Mouse (Mus musculus): ENCODE measurements around the gene Slc26a6. TPM values are rescaled to one million over a fixed set of nuclear protein-coding genes. Genes with fewer than 3 reads are reported as not detected.

Gene Slc26a6
- total RNA-seq (2021), result 8.4 and 13.3 TPM in 2 replicates
- long read RNA-seq, experiment 1, result 0 reads
- long read RNA-seq, experiment 2, partial matches to known transcripts, result 1 of 1 reads
- long read RNA-seq, experiment 2, other reads (novel, unspliced or antisense), result 0 of 1 reads

DNA sequence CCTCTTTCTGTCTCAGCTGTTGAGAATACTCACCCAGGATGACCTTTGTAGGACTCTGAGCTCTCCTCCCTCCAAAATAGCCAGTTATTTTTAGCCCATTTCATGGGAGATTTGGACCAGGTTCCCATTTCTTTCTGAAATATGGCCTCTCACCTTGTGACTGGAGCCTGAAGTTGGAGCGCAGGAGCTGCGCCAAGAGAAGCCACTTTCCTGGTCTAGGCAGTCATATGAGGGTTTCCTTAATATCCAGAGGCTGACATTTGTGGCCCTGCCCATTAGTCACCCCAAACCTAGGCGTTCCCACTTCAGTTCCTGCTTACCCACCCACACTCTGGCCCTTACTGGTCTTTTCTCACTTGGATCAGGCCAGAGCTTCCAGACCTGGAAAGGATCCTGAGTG is at the start of gene Slc26a6:
Gene Slc26a6 (plus strand): TSS at position 308 of the 400 bp plus-strand sequence.
- DNase-seq, result no peak

GRCm38 (mm10) chr9:108805768-108806167 is 47.3 kb upstream of the Slc26a6 start:
- no peak for DNase-seq

DNA sequence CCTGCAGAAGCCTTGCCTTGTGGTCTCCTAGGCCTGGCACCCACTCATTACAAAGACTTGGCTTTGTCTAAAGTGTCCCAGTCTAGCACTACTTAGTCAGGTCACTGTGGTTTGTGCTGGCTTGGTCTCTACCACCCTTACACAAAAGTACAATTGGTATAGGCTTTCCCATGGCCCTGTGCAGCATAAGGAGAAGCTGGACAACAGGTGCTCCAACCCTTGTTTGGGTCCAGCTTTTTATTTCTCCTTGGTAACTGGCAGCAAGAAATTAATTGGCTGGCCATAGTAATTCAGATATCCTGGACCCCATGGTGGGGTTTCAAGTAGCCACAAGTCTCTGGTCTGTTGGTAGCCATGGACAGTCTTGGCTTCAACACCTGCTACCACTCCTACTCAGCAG is 46.7 kb upstream of the Slc26a6 start:
- no peak for DNase-seq

DNA sequence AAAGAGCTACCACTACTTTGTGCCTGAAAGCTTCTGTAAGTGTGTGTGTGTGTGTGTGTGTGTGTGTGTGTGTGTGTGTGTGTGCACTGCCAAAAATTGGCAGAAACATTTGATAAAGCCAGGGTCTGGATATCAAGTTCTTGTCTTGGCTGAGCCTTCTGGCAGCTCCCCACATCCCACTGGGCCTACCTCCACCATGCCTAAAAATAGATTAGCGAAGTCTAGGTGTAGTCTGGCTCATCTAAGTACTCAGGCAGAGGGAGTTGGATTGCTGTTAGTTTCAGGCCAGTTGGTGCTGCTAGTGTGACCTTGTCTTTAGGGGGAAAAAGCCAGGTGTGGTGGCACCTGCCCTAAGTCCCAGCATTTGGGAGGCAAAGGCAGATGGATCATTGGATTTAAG is 46.3 kb upstream of the Slc26a6 start:
- no peak for DNase-seq

DNA sequence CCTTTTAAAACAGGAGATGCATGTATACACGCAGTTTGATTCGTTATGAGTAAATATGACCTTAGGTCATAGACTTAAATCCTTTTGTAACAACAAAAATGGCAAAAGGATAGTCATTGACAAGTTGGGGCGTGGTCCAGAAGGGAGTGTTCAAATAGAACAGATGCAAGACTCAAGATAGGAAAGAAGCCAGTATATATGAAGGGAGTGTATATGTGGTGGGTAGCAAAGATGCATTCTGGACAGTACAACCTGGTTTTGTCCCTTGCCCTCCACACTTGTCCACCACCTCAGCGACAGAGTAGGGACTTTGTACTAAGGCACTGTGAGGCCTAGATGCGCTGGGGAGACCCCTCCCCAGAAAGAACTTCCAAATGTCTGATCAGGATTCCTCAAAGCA is 45.4 kb upstream of the Slc26a6 start:
- DNase-seq, result no peak

DNA sequence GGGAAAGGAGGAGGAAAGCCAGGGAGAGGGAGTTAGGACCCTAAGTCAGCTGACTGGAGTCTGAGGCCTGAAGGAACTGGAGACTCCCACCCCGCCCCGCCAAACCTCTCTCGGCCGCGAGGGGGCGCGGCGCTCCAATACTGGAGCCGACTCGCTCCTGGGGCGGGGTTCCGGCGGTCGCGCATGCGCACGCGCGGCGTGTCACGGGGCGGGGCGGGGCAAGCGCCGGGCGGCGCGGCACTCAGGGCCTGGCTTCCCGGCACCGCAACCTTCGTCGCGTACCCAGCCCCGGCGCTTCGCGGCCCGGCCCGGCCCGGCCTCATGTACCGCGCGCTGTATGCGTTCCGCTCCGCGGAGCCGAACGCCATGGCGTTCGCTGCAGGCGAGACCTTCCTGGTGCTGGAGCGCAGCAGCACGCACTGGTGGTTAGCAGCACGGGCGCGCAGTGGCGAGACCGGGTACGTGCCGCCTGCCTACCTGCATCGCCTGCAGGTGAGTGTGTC is 44.9 kb upstream of the Slc26a6 start, which contains the start of gene Nckipsd:
Gene Nckipsd (plus strand): TSS at position 206 of the 503 bp plus-strand sequence.
- peak; percentile 98 for DNase-seq

DNA sequence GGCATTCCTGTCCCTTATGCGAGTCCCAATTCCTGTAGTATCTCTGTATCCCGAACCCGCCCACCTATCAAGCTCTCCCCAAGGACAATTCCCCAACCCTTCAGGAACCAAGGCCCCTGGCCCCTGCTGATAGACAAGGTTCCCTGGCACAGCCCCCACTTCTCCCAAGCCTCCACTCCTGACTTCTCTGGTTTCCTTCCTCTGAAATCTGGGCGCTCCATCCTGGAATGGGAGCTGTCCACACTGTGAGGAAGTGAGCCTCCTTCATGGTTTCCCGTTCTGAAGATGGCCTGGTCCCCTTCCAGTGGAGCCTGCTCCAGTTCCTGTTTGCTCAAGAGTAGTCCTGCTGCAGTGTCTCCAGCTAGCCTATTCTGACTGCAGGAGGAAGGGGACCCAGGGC is 43.9 kb upstream of the Slc26a6 start:
- peak; percentile 39 for DNase-seq

DNA sequence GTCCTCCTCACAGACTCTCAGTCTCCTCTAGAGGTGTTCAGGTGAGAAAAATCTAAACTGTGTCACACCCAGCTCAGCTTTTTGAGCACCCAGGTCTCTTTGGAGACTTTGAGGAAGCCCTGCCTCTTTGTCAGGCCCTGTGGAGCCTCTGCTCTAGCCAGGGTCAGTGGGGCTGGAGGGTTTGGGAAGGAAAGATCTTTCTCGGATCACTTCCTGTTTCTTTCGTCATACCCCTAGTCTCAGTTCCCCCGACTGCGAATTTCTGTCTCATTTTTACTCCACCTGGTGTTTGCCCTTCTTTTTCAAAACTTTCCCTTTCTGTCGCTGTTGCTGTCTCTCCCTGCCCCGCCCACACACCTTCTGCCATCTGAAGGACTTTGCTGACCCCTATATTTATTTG is 43.4 kb upstream of the Slc26a6 start:
- DNase-seq, result no peak

DNA sequence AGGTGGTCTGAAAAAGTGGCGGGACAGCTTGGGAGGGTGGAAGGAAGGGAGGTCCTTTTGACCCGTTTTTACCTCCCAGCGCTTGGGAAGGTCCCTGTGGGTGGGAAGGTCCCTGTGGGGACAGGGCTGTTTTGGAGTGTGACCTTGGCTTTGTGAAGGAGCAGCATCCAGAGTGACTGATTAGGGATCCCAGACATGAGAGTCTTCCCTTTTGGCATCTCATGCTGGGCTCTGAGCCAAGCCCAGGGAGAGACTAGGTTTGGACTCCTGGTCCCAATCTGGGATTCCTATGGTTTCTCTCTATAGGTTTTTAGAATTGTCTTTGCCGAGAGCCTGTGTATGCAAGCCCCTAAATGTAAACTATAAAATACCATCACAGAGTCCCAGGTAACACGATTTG is 42.6 kb upstream of the Slc26a6 start:
- no peak for DNase-seq

DNA sequence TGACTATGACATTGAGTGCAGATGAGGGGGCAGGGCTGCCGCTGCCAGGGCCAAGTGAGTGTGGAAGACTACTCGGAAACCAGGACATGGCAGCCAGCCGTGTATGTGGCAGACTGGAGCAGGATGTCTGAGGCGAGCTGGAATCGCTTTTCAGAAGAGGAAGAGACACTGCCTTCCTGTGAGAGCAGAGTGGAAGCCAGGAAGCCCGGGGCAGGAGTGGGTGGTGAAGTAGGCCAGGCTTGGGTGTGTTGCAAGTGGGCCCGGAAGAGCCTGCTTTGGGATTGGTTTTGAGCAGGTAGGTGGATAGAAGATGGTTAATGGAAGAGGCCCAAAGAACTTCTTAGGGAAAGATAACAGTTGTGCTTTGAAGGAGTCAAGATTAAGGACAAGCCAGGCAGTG is 37.5 kb upstream of the Slc26a6 start:
- no peak for DNase-seq

DNA sequence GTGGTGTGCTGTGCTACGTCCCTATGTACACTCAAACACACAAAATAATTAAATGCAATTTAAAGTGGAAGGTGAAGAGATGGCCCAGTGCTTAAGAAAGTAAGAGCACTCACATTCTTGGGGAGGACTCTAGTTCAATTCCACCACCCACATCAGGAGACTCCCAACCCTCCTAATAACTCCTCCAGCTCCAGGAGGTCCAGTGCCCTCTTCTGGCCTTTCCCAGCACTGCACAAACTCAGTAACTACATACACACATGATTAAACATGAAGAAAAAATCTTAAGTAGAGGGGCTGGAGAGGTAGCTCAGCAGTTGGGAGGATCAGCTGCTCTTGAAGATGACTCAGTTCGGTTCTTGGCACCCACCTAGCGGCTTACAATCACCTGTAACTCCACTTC is 33.6 kb upstream of the Slc26a6 start:
- peak; percentile 76 for DNase-seq

DNA sequence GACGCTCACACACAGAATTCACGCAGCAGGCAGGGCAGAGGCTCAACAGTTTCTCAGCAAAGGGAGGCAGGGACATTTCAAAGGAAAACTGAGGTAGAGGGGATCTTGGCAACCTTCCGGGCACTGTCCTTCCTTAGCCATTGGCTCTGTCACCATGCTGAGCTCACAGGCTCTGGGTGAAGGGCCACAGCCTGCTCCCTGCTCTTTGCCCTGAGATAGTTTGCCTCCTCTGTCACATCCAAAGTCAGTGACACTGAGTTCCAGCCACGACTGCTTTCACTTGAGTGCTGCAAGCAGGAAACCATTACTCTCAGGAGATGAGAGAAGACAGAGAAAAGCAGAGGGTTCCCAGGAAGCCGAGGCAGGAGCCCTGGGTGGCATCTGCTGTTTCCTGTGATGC is 33.0 kb upstream of the Slc26a6 start:
- DNase-seq, result no peak

GRCm38 (mm10) chr9:108824144-108824685 is 28.9 kb upstream of the Slc26a6 start:
- no peak for DNase-seq

- peak; percentile 62 for DNase-seq
Measured at GRCm38 (mm10) chr9:108824755-108825413, 28.2 kb upstream of the Slc26a6 start.

GRCm38 (mm10) chr9:108825820-108826699 is 27.0 kb upstream of the Slc26a6 start, which contains the start of gene Celsr3:
Gene Celsr3 (plus strand): TSS chr9:108826320.
- peak; percentile 93 for DNase-seq

- DNase-seq, result peak; percentile 88
Measured at GRCm38 (mm10) chr9:108826700-108827340, 26.3 kb upstream of the Slc26a6 start.

DNA sequence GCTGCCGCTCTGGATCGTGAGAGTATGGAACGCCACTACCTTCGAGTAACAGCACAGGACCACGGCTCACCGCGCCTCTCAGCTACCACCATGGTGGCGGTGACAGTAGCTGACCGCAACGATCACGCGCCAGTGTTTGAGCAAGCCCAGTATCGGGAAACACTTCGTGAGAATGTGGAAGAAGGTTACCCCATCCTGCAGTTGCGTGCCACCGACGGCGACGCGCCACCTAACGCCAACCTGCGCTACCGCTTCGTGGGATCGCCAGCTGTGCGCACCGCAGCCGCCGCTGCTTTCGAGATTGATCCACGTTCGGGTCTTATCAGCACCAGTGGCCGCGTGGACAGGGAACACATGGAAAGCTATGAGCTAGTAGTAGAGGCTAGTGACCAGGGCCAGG is 25.6 kb upstream of the Slc26a6 start:
- DNase-seq, result no peak

DNA sequence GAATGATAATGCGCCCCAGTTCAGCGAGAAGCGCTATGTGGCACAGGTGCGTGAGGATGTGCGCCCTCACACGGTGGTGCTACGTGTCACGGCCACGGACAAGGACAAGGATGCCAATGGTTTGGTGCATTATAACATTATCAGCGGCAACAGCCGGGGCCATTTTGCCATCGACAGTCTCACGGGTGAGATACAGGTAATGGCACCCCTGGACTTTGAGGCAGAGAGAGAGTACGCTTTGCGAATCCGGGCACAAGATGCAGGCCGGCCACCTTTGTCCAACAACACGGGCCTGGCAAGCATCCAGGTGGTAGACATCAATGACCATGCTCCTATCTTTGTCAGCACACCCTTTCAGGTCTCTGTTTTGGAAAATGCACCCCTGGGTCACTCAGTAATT is 25.2 kb upstream of the Slc26a6 start:
- no peak for DNase-seq

GRCm38 (mm10) chr9:108831637-108832036 is 21.4 kb upstream of the Slc26a6 start:
- peak; percentile 46 for DNase-seq

- DNase-seq, result peak; percentile 95
Measured at GRCm38 (mm10) chr9:108832390-108833108, 20.5 kb upstream of the Slc26a6 start.

GRCm38 (mm10) chr9:108842989-108843388 is 10.1 kb upstream of the Slc26a6 start:
- peak; percentile 78 for DNase-seq

Measured in adrenal gland, postnatal 14 days (tissue).